Mouse (Mus musculus): Measurements from ENCODE around the gene Crygs. TPM values are rescaled to one million over a fixed set of nuclear protein-coding genes. Genes with fewer than 3 reads are reported as not detected.

Gene Crygs
- polyA plus RNA-seq, 1 experiment from 2014 or later = not detected

DNA sequence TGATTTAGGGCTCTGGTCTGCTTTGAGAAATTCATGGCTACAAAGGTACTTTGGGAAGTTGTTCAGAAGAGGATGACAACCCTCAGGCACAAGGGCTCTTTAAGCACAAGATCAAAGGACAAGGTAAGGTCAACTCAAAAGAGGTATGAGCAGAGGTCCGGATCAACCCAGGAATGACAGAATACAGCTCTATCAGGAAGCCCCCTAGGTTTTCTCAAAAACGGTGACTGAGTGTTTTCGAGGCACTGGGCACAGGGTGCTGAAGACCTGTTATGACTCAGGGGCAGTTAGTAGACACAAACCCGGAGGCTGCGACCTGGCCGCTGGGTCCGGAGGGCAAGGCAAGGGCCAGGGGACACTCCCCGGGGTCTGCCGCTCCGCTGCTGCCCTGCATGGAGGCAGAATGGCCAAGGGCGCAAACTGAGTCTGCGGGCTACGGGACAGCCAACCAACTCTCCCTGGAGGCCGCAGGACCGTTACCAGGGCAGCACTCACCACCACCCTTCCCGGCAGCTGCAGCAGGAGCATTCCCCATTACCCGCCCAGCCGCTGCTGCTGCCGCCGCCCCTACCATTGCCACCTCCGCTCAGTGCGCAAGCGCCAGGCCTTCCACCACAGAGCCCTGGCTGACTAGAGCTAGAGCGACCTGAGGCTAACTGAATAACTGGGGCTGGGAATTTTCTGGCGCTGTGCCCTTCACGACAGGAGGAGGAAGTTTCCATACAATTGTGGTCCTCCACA lies 32.9 kb upstream of the Crygs start:
- Histone ChIP-seq H3K36me3 (ENCODE audit: control insufficient read depth, insufficient read depth, low read length) (peaks cover 13% of the 10 kb centered on the region; the same call in 1 of the 2 replicates), H3K27me3 (replicated peaks; ENCODE audit: control insufficient read depth, insufficient read depth, low read length) (no peaks in the 10 kb centered on the region), H3K9me3 (replicated peaks; ENCODE audit: control insufficient read depth, low read length) (no peaks in the 10 kb centered on the region), H3K9ac (ENCODE audit: low read length) (peak overlapping the region; percentile 71), H3K4me1 (ENCODE audit: control insufficient read depth, insufficient read depth, low read length) (peaks cover 3% of the 10 kb centered on the region; the same call in 1 of the 2 replicates), H3K4me2 (ENCODE audit: low read length) (peak overlapping the region; percentile 89), H3K27ac (ENCODE audit: low read depth, low read length) (peak overlapping the region; percentile 41; the same call in 1 of the 2 replicates), H3K4me3 (ENCODE audit: low read depth, low read length) (peak overlapping the region; percentile 46)
- DNase-seq (ENCODE audit: low spot score) (peak; percentile 94), ATAC-seq (peak; percentile 98)
- WGBS = 11% methylated on average over 26 of the region's 26 CpGs

DNA sequence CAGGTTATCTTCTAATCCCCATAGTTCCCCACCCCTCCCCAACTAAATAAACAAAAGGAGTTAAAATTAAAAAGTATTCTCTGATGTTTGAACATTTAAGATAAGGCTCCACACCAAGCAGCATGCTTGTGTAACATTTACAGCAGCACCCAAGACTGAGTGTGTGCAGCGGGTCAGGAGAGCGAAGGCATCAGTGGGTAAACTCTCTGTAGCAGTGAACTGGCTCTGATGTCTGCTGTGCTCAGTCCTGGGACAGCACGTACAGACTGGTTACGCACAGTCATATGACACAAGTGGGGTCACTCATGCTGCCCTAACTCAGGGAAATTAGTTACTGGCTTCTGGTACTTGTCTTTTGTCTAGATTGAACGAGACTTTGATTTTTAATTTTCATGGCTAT lies 31.5 kb upstream of the Crygs start:
- 95% methylated on average over 5 of the region's 5 CpGs for WGBS
- Histone ChIP-seq H3K4me3 (ENCODE audit: low read depth, low read length) (no peak overlapping the region), H3K27ac (ENCODE audit: low read depth, low read length) (no peak overlapping the region), H3K9me3 (replicated peaks; ENCODE audit: control insufficient read depth, low read length) (no peaks in the 10 kb centered on the region), H3K9ac (ENCODE audit: low read length) (no peak overlapping the region), H3K36me3 (ENCODE audit: control insufficient read depth, insufficient read depth, low read length) (peaks cover 18% of the 10 kb centered on the region; the same call in 1 of the 2 replicates), H3K27me3 (replicated peaks; ENCODE audit: control insufficient read depth, insufficient read depth, low read length) (no peaks in the 10 kb centered on the region), H3K4me1 (ENCODE audit: control insufficient read depth, insufficient read depth, low read length) (peaks cover 3% of the 10 kb centered on the region; the same call in 1 of the 2 replicates), H3K4me2 (ENCODE audit: low read length) (no peak overlapping the region)
- DNase-seq (ENCODE audit: low spot score) (no peak), ATAC-seq (no peak)

DNA sequence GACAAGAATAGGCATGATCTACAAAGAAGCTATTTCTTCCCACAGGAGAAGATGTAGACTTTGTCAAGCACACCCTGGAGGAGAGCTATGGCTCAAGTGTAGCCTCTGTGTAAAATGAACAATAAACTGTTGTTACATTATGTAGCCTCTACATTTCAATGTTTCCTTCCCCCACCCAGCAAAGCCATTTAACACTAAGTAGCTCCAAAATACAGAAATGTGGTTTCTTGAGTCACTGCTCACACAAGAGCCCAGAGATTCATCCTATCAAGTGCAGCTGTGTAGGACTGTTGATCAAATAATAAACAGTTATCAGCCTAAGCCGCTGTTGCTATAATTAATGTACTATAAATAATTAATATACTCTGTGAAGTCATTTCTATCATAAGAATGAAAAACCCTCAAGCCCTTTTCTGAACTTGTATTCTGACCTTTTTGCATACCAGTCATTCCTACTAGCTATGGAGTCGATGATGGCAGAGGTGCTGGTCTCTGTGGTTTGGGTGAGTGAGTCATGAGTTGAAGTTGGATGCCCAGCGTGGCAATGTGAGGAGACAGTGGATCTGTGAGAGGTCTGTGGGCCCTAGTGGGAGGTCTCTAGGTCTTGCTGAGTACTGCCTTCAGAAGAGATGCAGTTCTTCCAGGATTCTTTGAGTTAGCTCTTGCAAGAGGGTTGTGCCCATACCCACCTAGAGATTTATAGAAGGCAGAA lies 27.9 kb upstream of the Crygs start:
- ATAC-seq (no peak), DNase-seq (ENCODE audit: low spot score) (no peak)
- peaks cover 18% of the 10 kb centered on the region; the same call in 1 of the 2 replicates for H3K36me3 ChIP-seq (ENCODE audit: control insufficient read depth, insufficient read depth, low read length)
- no peak overlapping the region for H3K4me3 ChIP-seq (ENCODE audit: low read depth, low read length)
- H3K9ac ChIP-seq (ENCODE audit: low read length) = no peak overlapping the region
- H3K4me1 ChIP-seq (ENCODE audit: control insufficient read depth, insufficient read depth, low read length) = no peaks in the 10 kb centered on the region
- no peaks in the 10 kb centered on the region for H3K9me3 ChIP-seq (replicated peaks; ENCODE audit: control insufficient read depth, low read length)
- no peak overlapping the region for H3K4me2 ChIP-seq (ENCODE audit: low read length)
- no peak overlapping the region for H3K27ac ChIP-seq (ENCODE audit: low read depth, low read length)
- H3K27me3 ChIP-seq (replicated peaks; ENCODE audit: control insufficient read depth, insufficient read depth, low read length) = no peaks in the 10 kb centered on the region
- 97% methylated on average over 3 of the region's 3 CpGs for WGBS

DNA sequence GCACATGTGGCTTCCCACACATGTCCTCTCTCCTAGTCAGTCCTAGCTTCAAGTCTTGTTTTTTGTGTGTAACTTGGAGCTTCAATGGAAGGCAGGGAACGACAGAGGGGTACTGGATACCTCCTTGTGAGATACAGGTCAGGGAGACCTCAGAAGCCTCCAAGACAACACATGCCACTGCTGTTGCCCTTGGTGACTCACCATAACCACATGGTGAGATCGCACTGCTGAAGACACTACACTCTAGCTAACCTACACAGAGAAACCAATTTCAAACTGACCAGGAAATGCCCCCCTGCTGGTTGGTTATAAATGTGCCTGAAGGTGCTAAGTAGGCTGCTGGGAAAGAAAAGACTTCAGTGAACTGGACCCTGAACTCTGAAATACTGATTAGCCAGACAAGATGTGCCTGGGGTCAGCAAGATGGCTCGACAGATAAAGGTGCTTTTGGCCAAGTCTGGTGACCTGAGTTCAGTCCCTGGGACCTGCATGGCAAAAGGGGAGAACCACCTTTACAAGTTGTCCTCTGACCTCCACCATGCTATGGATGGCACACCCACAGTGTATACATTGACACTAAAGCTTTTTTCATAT lies 21.7 kb upstream of the Crygs start:
- Histone ChIP-seq H3K4me2 (ENCODE audit: low read length) (no peak overlapping the region), H3K9ac (ENCODE audit: low read length) (no peak overlapping the region), H3K27ac (ENCODE audit: low read depth, low read length) (no peak overlapping the region), H3K4me3 (ENCODE audit: low read depth, low read length) (no peak overlapping the region), H3K9me3 (replicated peaks; ENCODE audit: control insufficient read depth, low read length) (no peaks in the 10 kb centered on the region), H3K36me3 (ENCODE audit: control insufficient read depth, insufficient read depth, low read length) (peaks cover 8% of the 10 kb centered on the region; the same call in 1 of the 2 replicates), H3K4me1 (ENCODE audit: control insufficient read depth, insufficient read depth, low read length) (no peaks in the 10 kb centered on the region), H3K27me3 (replicated peaks; ENCODE audit: control insufficient read depth, insufficient read depth, low read length) (no peaks in the 10 kb centered on the region)
- 90% methylated on average over 3 of the region's 3 CpGs for WGBS
- ATAC-seq (no peak), DNase-seq (ENCODE audit: low spot score) (no peak)

DNA sequence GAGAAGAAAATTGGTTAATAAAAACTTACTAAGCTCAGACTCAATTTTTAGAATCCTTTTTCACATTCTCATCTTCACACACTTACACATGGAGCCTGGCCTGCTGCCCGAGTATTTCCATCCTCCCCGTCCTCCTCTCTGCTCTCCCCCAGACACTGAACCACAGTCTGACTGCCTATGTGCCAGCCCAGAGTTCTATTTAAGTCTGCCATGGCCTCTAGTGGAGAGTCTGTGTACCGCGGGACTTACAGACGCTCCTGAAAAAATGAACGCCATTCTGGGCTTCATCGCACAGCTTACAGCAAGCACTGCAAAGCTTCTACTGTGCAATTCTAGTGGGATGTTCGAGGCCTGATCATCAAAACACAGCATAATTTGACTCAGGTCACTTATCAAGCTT lies 9.4 kb upstream of the Crygs start:
- Histone ChIP-seq H3K4me3 (ENCODE audit: low read depth, low read length) (no peak overlapping the region), H3K27ac (ENCODE audit: low read depth, low read length) (no peak overlapping the region), H3K9me3 (replicated peaks; ENCODE audit: control insufficient read depth, low read length) (no peaks in the 10 kb centered on the region), H3K27me3 (replicated peaks; ENCODE audit: control insufficient read depth, insufficient read depth, low read length) (no peaks in the 10 kb centered on the region), H3K36me3 (ENCODE audit: control insufficient read depth, insufficient read depth, low read length) (peaks cover 8% of the 10 kb centered on the region; the same call in 1 of the 2 replicates), H3K4me1 (ENCODE audit: control insufficient read depth, insufficient read depth, low read length) (no peaks in the 10 kb centered on the region), H3K4me2 (ENCODE audit: low read length) (no peak overlapping the region), H3K9ac (ENCODE audit: low read length) (no peak overlapping the region)
- 50% methylated on average over 8 of the region's 8 CpGs for WGBS
- ATAC-seq (0 out of 2 replicates have a peak, but pooled peaks have one; percentile 32), DNase-seq (ENCODE audit: low spot score) (peak; percentile 57)

DNA sequence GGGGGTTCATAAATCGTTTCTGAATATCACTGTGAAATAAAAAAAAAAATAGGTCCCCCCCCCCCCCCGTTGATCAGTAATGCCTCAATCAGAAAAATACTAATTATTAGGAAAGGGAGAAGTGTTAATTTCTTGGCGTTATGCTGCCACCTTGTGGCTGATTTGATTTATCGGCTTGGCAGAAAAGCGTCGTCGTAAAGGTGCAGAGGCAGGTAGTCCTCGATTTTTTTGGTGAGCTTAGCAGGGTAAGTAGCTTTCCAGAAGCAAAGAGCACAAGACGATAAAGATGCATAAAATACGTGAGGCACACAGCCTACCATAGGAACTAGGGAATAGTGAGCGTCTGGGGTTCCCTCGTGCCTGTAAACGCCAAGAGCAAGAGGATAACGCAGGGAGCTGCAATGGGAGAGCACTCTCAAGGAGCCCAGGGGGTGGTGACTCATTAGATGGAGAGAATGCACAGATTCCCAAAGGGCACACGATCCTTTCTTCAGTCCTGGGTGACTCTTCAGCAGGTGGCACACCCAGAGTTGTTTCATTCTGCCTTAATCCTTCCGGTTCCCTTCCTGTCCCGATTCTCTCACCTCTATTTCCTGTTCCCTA lies 3.8 kb downstream of the Crygs start:
- peak overlapping the region; percentile 41 for H3K4me2 ChIP-seq (ENCODE audit: low read length)
- H3K4me1 ChIP-seq (ENCODE audit: control insufficient read depth, insufficient read depth, low read length) = peaks cover 3% of the 10 kb centered on the region; the same call in 1 of the 2 replicates
- DNase-seq (ENCODE audit: low spot score) (peak; percentile 82), ATAC-seq (peak; percentile 23; the same call in 1 of the 2 replicates)
- H3K4me3 ChIP-seq (ENCODE audit: low read depth, low read length) = peak overlapping the region; percentile 15; the same call in 1 of the 2 replicates
- 13% methylated on average over 17 of the region's 17 CpGs for WGBS
- no peak overlapping the region for H3K27ac ChIP-seq (ENCODE audit: low read depth, low read length)
- H3K9me3 ChIP-seq (replicated peaks; ENCODE audit: control insufficient read depth, low read length) = no peaks in the 10 kb centered on the region
- no peaks in the 10 kb centered on the region for H3K36me3 ChIP-seq (ENCODE audit: control insufficient read depth, insufficient read depth, low read length)
- peaks cover 8% of the 10 kb centered on the region; the same call in 1 of the 2 replicates for H3K27me3 ChIP-seq (replicated peaks; ENCODE audit: control insufficient read depth, insufficient read depth, low read length)
- H3K9ac ChIP-seq (ENCODE audit: low read length) = no peak overlapping the region

DNA sequence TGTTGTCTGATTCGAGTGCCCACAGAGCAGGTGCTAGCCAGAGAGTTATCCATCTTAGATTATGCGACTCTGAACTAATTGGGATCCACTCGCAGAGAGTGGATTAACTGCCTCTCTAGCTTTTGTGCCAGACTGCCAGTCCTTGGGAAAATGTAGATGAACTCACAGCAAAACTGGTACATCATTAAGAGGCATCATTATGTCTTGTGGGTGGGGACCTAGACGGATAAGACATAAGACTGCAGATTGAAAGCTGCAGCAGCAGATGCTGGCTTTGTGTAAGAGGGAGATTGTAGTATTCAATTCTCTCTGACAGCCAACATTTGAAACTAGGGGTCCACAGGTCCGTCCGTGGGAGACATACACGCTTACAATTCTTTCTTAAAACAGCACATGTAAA lies 8.6 kb downstream of the Crygs start:
- peak; percentile 64 for ATAC-seq
- H3K27ac ChIP-seq (ENCODE audit: low read depth, low read length) = 0 out of 2 replicates have a peak overlapping the region, but pooled peaks have one; percentile 14
- 22% methylated on average over 7 of the region's 7 CpGs for WGBS
- H3K4me1 ChIP-seq (ENCODE audit: control insufficient read depth, insufficient read depth, low read length) = peaks cover 10% of the 10 kb centered on the region
- no peak overlapping the region for H3K4me2 ChIP-seq (ENCODE audit: low read length)
- H3K27me3 ChIP-seq (replicated peaks; ENCODE audit: control insufficient read depth, insufficient read depth, low read length) = peaks cover 12% of the 10 kb centered on the region; the same call in 1 of the 2 replicates
- no peak overlapping the region for H3K9ac ChIP-seq (ENCODE audit: low read length)
- H3K36me3 ChIP-seq (ENCODE audit: control insufficient read depth, insufficient read depth, low read length) = no peaks in the 10 kb centered on the region
- peak; percentile 68 for DNase-seq (ENCODE audit: low spot score)
- H3K4me3 ChIP-seq (ENCODE audit: low read depth, low read length) = no peak overlapping the region
- no peaks in the 10 kb centered on the region for H3K9me3 ChIP-seq (replicated peaks; ENCODE audit: control insufficient read depth, low read length)

DNA sequence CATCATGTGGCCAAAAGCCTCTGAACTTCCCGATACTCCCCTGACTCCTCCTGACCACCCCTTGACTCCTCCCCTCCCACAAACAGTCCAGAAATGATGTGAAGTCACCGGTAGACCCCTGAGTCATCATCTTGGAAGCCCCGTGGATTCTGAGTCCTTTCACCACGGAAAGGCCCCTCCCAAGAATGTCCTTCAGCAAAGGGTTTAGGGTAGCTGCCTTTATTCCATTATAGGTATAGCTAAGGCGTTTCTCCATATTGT lies 10.6 kb downstream of the Crygs start:
- H3K9me3 ChIP-seq (replicated peaks; ENCODE audit: control insufficient read depth, low read length) = no peaks in the 10 kb centered on the region
- no peaks in the 10 kb centered on the region for H3K36me3 ChIP-seq (ENCODE audit: control insufficient read depth, insufficient read depth, low read length)
- H3K27ac ChIP-seq (ENCODE audit: low read depth, low read length) = no peak overlapping the region
- no peak overlapping the region for H3K9ac ChIP-seq (ENCODE audit: low read length)
- WGBS = 3% methylated on average over 5 of the region's 5 CpGs
- peaks cover 10% of the 10 kb centered on the region for H3K4me1 ChIP-seq (ENCODE audit: control insufficient read depth, insufficient read depth, low read length)
- H3K27me3 ChIP-seq (replicated peaks; ENCODE audit: control insufficient read depth, insufficient read depth, low read length) = peaks cover 9% of the 10 kb centered on the region; the same call in 1 of the 2 replicates
- H3K4me2 ChIP-seq (ENCODE audit: low read length) = no peak overlapping the region
- no peak for DNase-seq (ENCODE audit: low spot score)
- no peak overlapping the region for H3K4me3 ChIP-seq (ENCODE audit: low read depth, low read length)
- ATAC-seq = peak; percentile 13; the same call in 1 of the 2 replicates
